Mouse (Mus musculus): ENCODE results near the gene Ugt1a1. TPM values are rescaled to one million over a fixed set of nuclear protein-coding genes. Genes with fewer than 3 reads are reported as not detected.
"Not testable (repeated sequence)": the region's sequence is repeated elsewhere in the genome, so short reads cannot be mapped to it uniquely, and the experiment has no call there.

Gene Ugt1a1
- polyA plus RNA-seq (2015; fragmentation: Nextera tagmentation; extraction: Ambion mirVana) = 0.21 and 0.26 TPM in 2 replicates

DNA sequence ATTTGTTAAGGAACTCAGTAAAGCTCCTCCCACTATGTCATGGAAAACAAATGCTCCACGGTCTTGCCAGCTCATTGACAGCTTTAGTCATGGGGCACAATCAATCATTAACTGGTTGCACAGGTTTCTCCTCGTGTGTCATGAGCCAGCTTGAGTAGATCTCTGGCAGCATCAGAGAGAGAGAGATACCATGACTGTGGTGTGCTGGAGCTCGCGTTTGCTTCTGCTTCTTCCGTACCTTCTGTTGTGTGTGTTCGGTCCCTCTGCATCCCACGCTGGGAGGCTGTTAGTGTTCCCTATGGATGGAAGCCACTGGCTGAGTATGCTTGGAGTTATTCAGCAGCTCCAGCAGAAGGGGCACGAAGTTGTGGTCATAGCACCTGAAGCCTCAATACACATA lies at the start of gene Ugt1a1:
Ugt1a1 (plus strand) TSS at position 148 of the 400 bp plus-strand sequence.
- peak; percentile 34 for DNase-seq (ENCODE audit: low spot score)
- ATAC-seq = peak; percentile 27
- Histone ChIP-seq H3K27me3 (replicated peaks; ENCODE audit: insufficient read depth, low read length) (no peaks in the 10 kb centered on the region), H3K4me1 (ENCODE audit: insufficient read depth, low read depth, low read length) (no peaks in the 10 kb centered on the region), H3K27ac (ENCODE audit: low read length) (no peak within 1 kb of the TSS), H3K4me3 (ENCODE audit: low read depth, low read length) (no peak within 1 kb of the TSS), H3K9me3 (ENCODE audit: low read length) (peaks cover 45% of the 10 kb centered on the region), H3K36me3 (ENCODE audit: insufficient read depth, low read length) (no peaks in the 10 kb centered on the region), H3K4me2 (replicated peaks; ENCODE audit: low read depth, low read length) (no peak within 1 kb of the TSS), H3K9ac (replicated peaks; ENCODE audit: low read depth) (no peak within 1 kb of the TSS)
- WGBS = 62% methylated on average over 8 of the region's 8 CpGs
- TF ChIP-seq EP300 (IDR thresholded peaks at IDR 0.05) (no peak), CTCF (IDR thresholded peaks at IDR 0.05) (no peak)

DNA sequence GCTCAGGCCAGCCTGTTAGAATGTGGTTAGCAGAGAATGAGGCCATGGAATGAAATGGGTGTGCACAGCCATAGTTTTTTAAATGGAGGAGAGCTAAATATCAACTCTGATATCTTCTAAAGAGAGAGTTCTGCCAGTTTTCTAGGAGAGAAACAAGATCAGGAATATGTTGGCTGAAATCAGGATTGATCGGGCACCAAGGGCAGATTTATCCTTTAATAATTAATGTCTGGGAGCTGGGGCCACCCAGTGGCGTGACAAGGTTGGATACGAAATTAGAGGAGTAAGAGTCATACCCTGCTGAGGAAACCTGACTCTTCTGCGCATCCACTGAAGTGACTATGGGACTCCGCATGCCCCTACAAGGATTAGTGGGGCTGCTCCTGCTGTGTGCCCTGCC lies 46.0 kb upstream of the Ugt1a1 start, which contains the start of gene Ugt1a5:
Ugt1a5 (plus strand) TSS at position 302 of the 400 bp plus-strand sequence.
- WGBS = 74% methylated on average over 5 of the region's 5 CpGs
- no peaks in the 10 kb centered on the region for H3K4me1 ChIP-seq (ENCODE audit: insufficient read depth, low read depth, low read length)
- no peak within 1 kb of the TSS for H3K27ac ChIP-seq (ENCODE audit: low read length)
- no peaks in the 10 kb centered on the region for H3K36me3 ChIP-seq (ENCODE audit: insufficient read depth, low read length)
- no peaks in the 10 kb centered on the region for H3K9me3 ChIP-seq (ENCODE audit: low read length)
- ATAC-seq (no peak), DNase-seq (ENCODE audit: low spot score) (no peak)
- H3K9ac ChIP-seq (replicated peaks; ENCODE audit: low read depth) = no peak within 1 kb of the TSS
- no peaks in the 10 kb centered on the region for H3K27me3 ChIP-seq (replicated peaks; ENCODE audit: insufficient read depth, low read length)
- no peak for TF ChIP-seq CTCF (IDR thresholded peaks at IDR 0.05)
- H3K4me2 ChIP-seq (replicated peaks; ENCODE audit: low read depth, low read length) = no peak within 1 kb of the TSS
- H3K4me3 ChIP-seq (ENCODE audit: low read depth, low read length) = no peak within 1 kb of the TSS

- not testable (repeated sequence) for H3K27me3 ChIP-seq (replicated peaks; ENCODE audit: insufficient read depth, low read length); H3K4me2 ChIP-seq (replicated peaks; ENCODE audit: low read depth, low read length); DNase-seq (ENCODE audit: low spot score); H3K9me3 ChIP-seq (ENCODE audit: low read length); ATAC-seq; H3K4me3 ChIP-seq (ENCODE audit: low read depth, low read length); H3K27ac ChIP-seq (ENCODE audit: low read length); H3K9ac ChIP-seq (replicated peaks; ENCODE audit: low read depth); H3K4me1 ChIP-seq (ENCODE audit: insufficient read depth, low read depth, low read length); H3K36me3 ChIP-seq (ENCODE audit: insufficient read depth, low read length)
- WGBS = 80% methylated on average over 5 of the region's 7 CpGs
These were observed 39.6 kb upstream of the Ugt1a1 start for GRCm38 (mm10) chr1:88172190-88172589.

DNA sequence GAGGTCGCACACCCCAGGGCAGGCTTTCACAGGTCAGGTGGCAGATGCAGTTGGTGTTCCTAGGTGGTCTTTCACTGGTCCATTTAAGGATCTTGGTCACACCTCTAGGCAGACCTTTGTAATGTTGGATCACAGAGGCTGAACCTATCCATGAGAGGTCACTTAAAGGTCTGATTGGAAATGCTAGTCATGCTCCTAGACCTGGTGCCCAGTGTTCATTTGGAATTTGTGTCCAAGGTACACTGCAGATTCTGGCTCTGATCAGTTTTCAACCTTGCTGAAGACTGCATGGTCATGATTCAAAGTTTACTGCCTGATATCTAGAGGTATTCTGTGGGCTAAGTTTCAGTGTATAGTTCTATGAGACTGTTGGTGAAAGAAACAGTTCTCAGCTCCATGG lies 32.1 kb upstream of the Ugt1a1 start:
- H3K4me2 ChIP-seq (replicated peaks; ENCODE audit: low read depth, low read length) = no peak overlapping the region
- TF ChIP-seq CTCF (IDR thresholded peaks at IDR 0.05) (no peak), EP300 (IDR thresholded peaks at IDR 0.05) (no peak)
- H3K9me3 ChIP-seq (ENCODE audit: low read length) = 0 out of 2 replicates have a peak, but pooled peaks cover 7% of the 10 kb centered on the region
- WGBS = 67% methylated on average over 1 of the region's 1 CpGs
- ATAC-seq (no peak), DNase-seq (ENCODE audit: low spot score) (no peak)
- H3K4me3 ChIP-seq (ENCODE audit: low read depth, low read length) = no peak overlapping the region
- no peak overlapping the region for H3K9ac ChIP-seq (replicated peaks; ENCODE audit: low read depth)
- no peaks in the 10 kb centered on the region for H3K36me3 ChIP-seq (ENCODE audit: insufficient read depth, low read length)
- H3K4me1 ChIP-seq (ENCODE audit: insufficient read depth, low read depth, low read length) = no peaks in the 10 kb centered on the region
- H3K27ac ChIP-seq (ENCODE audit: low read length) = no peak overlapping the region
- H3K27me3 ChIP-seq (replicated peaks; ENCODE audit: insufficient read depth, low read length) = no peaks in the 10 kb centered on the region

- H3K27ac ChIP-seq (ENCODE audit: low read length) = no peak overlapping the region
- no peak overlapping the region for H3K4me3 ChIP-seq (ENCODE audit: low read depth, low read length)
- H3K4me2 ChIP-seq (replicated peaks; ENCODE audit: low read depth, low read length) = no peak overlapping the region
- no peaks in the 10 kb centered on the region for H3K36me3 ChIP-seq (ENCODE audit: insufficient read depth, low read length)
- H3K27me3 ChIP-seq (replicated peaks; ENCODE audit: insufficient read depth, low read length) = no peaks in the 10 kb centered on the region
- DNase-seq (ENCODE audit: low spot score) (no peak), ATAC-seq (no peak)
- no peaks in the 10 kb centered on the region for H3K4me1 ChIP-seq (ENCODE audit: insufficient read depth, low read depth, low read length)
- no peak overlapping the region for H3K9ac ChIP-seq (replicated peaks; ENCODE audit: low read depth)
- 79% methylated on average over 5 of the region's 5 CpGs for WGBS
- no peak for TF ChIP-seq CTCF (IDR thresholded peaks at IDR 0.05)
- no peak for TF ChIP-seq EP300 (IDR thresholded peaks at IDR 0.05)
- no peaks in the 10 kb centered on the region for H3K9me3 ChIP-seq (ENCODE audit: low read length)
These were observed 25.3 kb upstream of the Ugt1a1 start for GRCm38 (mm10) chr1:88186325-88186935.

DNA sequence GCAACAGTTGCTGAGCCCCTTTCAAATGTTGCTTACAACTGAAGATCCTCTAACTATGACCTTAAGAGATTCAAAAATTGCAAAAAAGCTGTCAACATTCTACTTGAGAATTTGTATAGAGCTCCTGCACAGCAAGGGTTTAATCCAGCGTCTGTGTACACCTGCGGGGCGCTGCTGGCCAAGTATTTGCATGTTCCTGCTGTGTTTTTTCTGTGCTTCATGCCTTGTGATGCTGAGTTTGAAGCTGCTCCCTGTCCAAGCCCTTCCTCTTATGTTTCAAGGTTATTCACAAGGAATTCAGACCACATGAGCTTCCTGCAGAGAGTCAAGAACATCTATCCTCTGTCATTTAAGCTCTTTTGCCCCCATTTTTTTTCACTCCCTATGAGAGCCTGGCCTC lies 19.6 kb upstream of the Ugt1a1 start:
- H3K9me3 ChIP-seq (ENCODE audit: low read length) = no peaks in the 10 kb centered on the region
- no peaks in the 10 kb centered on the region for H3K27me3 ChIP-seq (replicated peaks; ENCODE audit: insufficient read depth, low read length)
- ATAC-seq = no peak
- no peak overlapping the region for H3K4me3 ChIP-seq (ENCODE audit: low read depth, low read length)
- no peaks in the 10 kb centered on the region for H3K4me1 ChIP-seq (ENCODE audit: insufficient read depth, low read depth, low read length)
- 63% methylated on average over 3 of the region's 3 CpGs for WGBS
- no peak for TF ChIP-seq EP300 (IDR thresholded peaks at IDR 0.05)
- H3K4me2 ChIP-seq (replicated peaks; ENCODE audit: low read depth, low read length) = no peak overlapping the region
- H3K36me3 ChIP-seq (ENCODE audit: insufficient read depth, low read length) = no peaks in the 10 kb centered on the region
- no peak for DNase-seq (ENCODE audit: low spot score)
- H3K27ac ChIP-seq (ENCODE audit: low read length) = no peak overlapping the region
- H3K9ac ChIP-seq (replicated peaks; ENCODE audit: low read depth) = no peak overlapping the region

DNA sequence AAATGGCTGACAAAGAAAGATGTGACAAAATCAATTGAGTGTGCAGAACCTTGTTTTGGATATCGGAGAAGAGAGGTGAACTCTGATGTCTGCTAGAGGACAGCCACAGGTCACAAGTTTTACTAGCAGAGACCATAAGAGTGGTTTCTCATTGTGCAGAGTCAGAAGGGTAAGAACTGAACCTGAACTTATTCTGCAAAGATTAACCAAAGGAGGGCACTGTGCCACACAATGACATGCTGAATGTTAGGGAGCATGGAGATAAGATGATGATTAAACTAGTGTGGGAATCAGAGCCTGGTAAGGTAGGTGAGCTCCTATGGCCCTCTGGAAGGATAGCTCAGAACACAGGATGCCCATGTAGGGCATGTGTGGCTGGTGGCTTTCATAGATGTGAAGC lies 16.1 kb upstream of the Ugt1a1 start:
- no peak overlapping the region for H3K9ac ChIP-seq (replicated peaks; ENCODE audit: low read depth)
- no peak overlapping the region for H3K4me2 ChIP-seq (replicated peaks; ENCODE audit: low read depth, low read length)
- 85% methylated on average over 1 of the region's 1 CpGs for WGBS
- TF ChIP-seq CTCF (IDR thresholded peaks at IDR 0.05) = no peak
- TF ChIP-seq EP300 (IDR thresholded peaks at IDR 0.05) = no peak
- no peaks in the 10 kb centered on the region for H3K27me3 ChIP-seq (replicated peaks; ENCODE audit: insufficient read depth, low read length)
- H3K4me3 ChIP-seq (ENCODE audit: low read depth, low read length) = no peak overlapping the region
- no peaks in the 10 kb centered on the region for H3K36me3 ChIP-seq (ENCODE audit: insufficient read depth, low read length)
- H3K4me1 ChIP-seq (ENCODE audit: insufficient read depth, low read depth, low read length) = no peaks in the 10 kb centered on the region
- no peak overlapping the region for H3K27ac ChIP-seq (ENCODE audit: low read length)
- no peak for ATAC-seq
- no peaks in the 10 kb centered on the region for H3K9me3 ChIP-seq (ENCODE audit: low read length)
- no peak for DNase-seq (ENCODE audit: low spot score)

Data from lung, postnatal 0 days (tissue).